Mouse (Mus musculus): Measurements from ENCODE around the gene Tom1l2. TPM values are rescaled to one million over a fixed set of nuclear protein-coding genes. Genes with fewer than 3 reads are reported as not detected.
A peak's percentile ranks its signal among the peaks of the same experiment; 100 is the strongest.

The Tom1l2 gene
- polyA plus RNA-seq, 1 experiment from 2014 or later, result 30.7 TPM

- H3K4me1 ChIP-seq (replicated peaks), result peaks cover 80% of the 10 kb centered on the region
- no peaks in the 10 kb centered on the region for H3K9me3 ChIP-seq
- 0 out of 2 replicates have a peak overlapping the region, but pooled peaks have one; percentile 4 for H3K4me3 ChIP-seq
- no peaks in the 10 kb centered on the region for H3K27me3 ChIP-seq (ENCODE audit: insufficient read depth, poor library complexity, severe bottlenecking)
- H3K36me3 ChIP-seq, result peaks cover 13% of the 10 kb centered on the region
- 57% methylated on average over 12 of the region's 12 CpGs for whole genome bisulfite sequencing
- peak overlapping the region; percentile 91 for H3K27ac ChIP-seq
- DNase-seq (ENCODE audit: low spot score), result no peak
These were observed 140.9 kb downstream of the Tom1l2 start for GRCm38 (mm10) chr11:60211761-60212160.

GRCm38 (mm10) chr11:60211152-60211551 is 141.6 kb downstream of the Tom1l2 start:
- DNase-seq (ENCODE audit: low spot score), result no peak
- peak overlapping the region; percentile 91 for H3K27ac ChIP-seq
- WGBS, result 58% methylated on average over 3 of the region's 3 CpGs
- no peaks in the 10 kb centered on the region for H3K9me3 ChIP-seq
- peaks cover 19% of the 10 kb centered on the region for H3K36me3 ChIP-seq
- H3K4me3 ChIP-seq, result peak overlapping the region; percentile 58
- H3K4me1 ChIP-seq (replicated peaks), result peaks cover 83% of the 10 kb centered on the region
- no peaks in the 10 kb centered on the region for H3K27me3 ChIP-seq (ENCODE audit: insufficient read depth, poor library complexity, severe bottlenecking)

- peak; percentile 97 for DNase-seq (ENCODE audit: low spot score)
- WGBS, result 0% methylated on average over 47 of the region's 47 CpGs
- no peaks in the 10 kb centered on the region for H3K27me3 ChIP-seq (ENCODE audit: insufficient read depth, poor library complexity, severe bottlenecking)
- peaks cover 84% of the 10 kb centered on the region for H3K4me1 ChIP-seq (replicated peaks)
- H3K4me3 ChIP-seq, result peak overlapping the region; percentile 58
- H3K27ac ChIP-seq, result peak overlapping the region; percentile 91
- no peaks in the 10 kb centered on the region for H3K9me3 ChIP-seq
- peaks cover 24% of the 10 kb centered on the region for H3K36me3 ChIP-seq
These were observed 142.4 kb downstream of the Tom1l2 start for GRCm38 (mm10) chr11:60210305-60210724.

- Histone ChIP-seq H3K9me3 (no peaks in the 10 kb centered on the region), H3K4me1 (replicated peaks) (peaks cover 88% of the 10 kb centered on the region), H3K4me3 (peak overlapping the region; percentile 58), H3K27ac (peak overlapping the region; percentile 91), H3K27me3 (ENCODE audit: insufficient read depth, poor library complexity, severe bottlenecking) (no peaks in the 10 kb centered on the region), H3K36me3 (peaks cover 28% of the 10 kb centered on the region)
- WGBS, result 5% methylated on average over 2 of the region's 2 CpGs
- no peak for DNase-seq (ENCODE audit: low spot score)
These were observed 142.8 kb downstream of the Tom1l2 start for GRCm38 (mm10) chr11:60209933-60210249.

GRCm38 (mm10) chr11:60209217-60209932 is 143.3 kb downstream of the Tom1l2 start:
- H3K4me1 ChIP-seq (replicated peaks), result peaks cover 88% of the 10 kb centered on the region
- DNase-seq (ENCODE audit: low spot score), result no peak

GRCm38 (mm10) chr11:60208712-60209111 is 144.0 kb downstream of the Tom1l2 start:
- 56% methylated on average over 4 of the region's 4 CpGs for WGBS
- DNase-seq (ENCODE audit: low spot score), result no peak
- H3K4me1 ChIP-seq (replicated peaks), result peaks cover 87% of the 10 kb centered on the region

More at GRCm38 (mm10) chr11:60209217-60209932, 143.3 kb downstream of the Tom1l2 start:
- Histone ChIP-seq H3K27ac (peak overlapping the region; percentile 91), H3K4me3 (peak overlapping the region; percentile 58), H3K36me3 (peaks cover 33% of the 10 kb centered on the region), H3K27me3 (ENCODE audit: insufficient read depth, poor library complexity, severe bottlenecking) (no peaks in the 10 kb centered on the region), H3K9me3 (no peaks in the 10 kb centered on the region)
- WGBS, result 67% methylated on average over 7 of the region's 7 CpGs

GRCm38 (mm10) chr11:60208201-60208600 is 144.5 kb downstream of the Tom1l2 start:
- Histone ChIP-seq H3K36me3 (peaks cover 45% of the 10 kb centered on the region), H3K4me1 (replicated peaks) (peaks cover 84% of the 10 kb centered on the region), H3K27ac (peak overlapping the region; percentile 91), H3K4me3 (peak overlapping the region; percentile 58), H3K9me3 (no peaks in the 10 kb centered on the region), H3K27me3 (ENCODE audit: insufficient read depth, poor library complexity, severe bottlenecking) (no peaks in the 10 kb centered on the region)
- DNase-seq (ENCODE audit: low spot score), result no peak
- WGBS, result 71% methylated on average over 6 of the region's 6 CpGs

More at GRCm38 (mm10) chr11:60208712-60209111, 144.0 kb downstream of the Tom1l2 start:
- Histone ChIP-seq H3K4me3 (peak overlapping the region; percentile 58), H3K27ac (peak overlapping the region; percentile 91), H3K36me3 (peaks cover 40% of the 10 kb centered on the region), H3K27me3 (ENCODE audit: insufficient read depth, poor library complexity, severe bottlenecking) (no peaks in the 10 kb centered on the region), H3K9me3 (no peaks in the 10 kb centered on the region)

- H3K27ac ChIP-seq, result peak overlapping the region; percentile 91; the same call in 1 of the 2 replicates
- H3K36me3 ChIP-seq, result peaks cover 65% of the 10 kb centered on the region
- no peak for DNase-seq (ENCODE audit: low spot score)
- no peaks in the 10 kb centered on the region for H3K27me3 ChIP-seq (ENCODE audit: insufficient read depth, poor library complexity, severe bottlenecking)
- 83% methylated on average over 5 of the region's 5 CpGs for WGBS
- H3K4me1 ChIP-seq (replicated peaks), result peaks cover 73% of the 10 kb centered on the region
- H3K4me3 ChIP-seq, result no peak overlapping the region
- no peaks in the 10 kb centered on the region for H3K9me3 ChIP-seq
These were observed 146.5 kb downstream of the Tom1l2 start for GRCm38 (mm10) chr11:60206207-60206606.

- peaks cover 68% of the 10 kb centered on the region for H3K4me1 ChIP-seq (replicated peaks)
- 89% methylated on average over 12 of the region's 12 CpGs for WGBS
- H3K36me3 ChIP-seq, result peaks cover 77% of the 10 kb centered on the region
- H3K4me3 ChIP-seq, result no peak overlapping the region
- no peaks in the 10 kb centered on the region for H3K9me3 ChIP-seq
- DNase-seq (ENCODE audit: low spot score), result no peak
- no peaks in the 10 kb centered on the region for H3K27me3 ChIP-seq (ENCODE audit: insufficient read depth, poor library complexity, severe bottlenecking)
- H3K27ac ChIP-seq, result no peak overlapping the region
These were observed 147.7 kb downstream of the Tom1l2 start for GRCm38 (mm10) chr11:60205026-60205425.

- Histone ChIP-seq H3K4me1 (replicated peaks) (peaks cover 53% of the 10 kb centered on the region), H3K9me3 (no peaks in the 10 kb centered on the region), H3K4me3 (no peak overlapping the region), H3K27ac (peak overlapping the region; percentile 53; the same call in 1 of the 2 replicates), H3K36me3 (peaks cover 97% of the 10 kb centered on the region), H3K27me3 (ENCODE audit: insufficient read depth, poor library complexity, severe bottlenecking) (no peaks in the 10 kb centered on the region)
- no peak for DNase-seq (ENCODE audit: low spot score)
- WGBS, result 94% methylated on average over 26 of the region's 26 CpGs
These were observed 149.7 kb downstream of the Tom1l2 start for GRCm38 (mm10) chr11:60202710-60203638.

GRCm38 (mm10) chr11:60200384-60200783 is 152.3 kb downstream of the Tom1l2 start:
- whole genome bisulfite sequencing, result 92% methylated on average over 11 of the region's 11 CpGs

GRCm38 (mm10) chr11:60199702-60200184 is 153.0 kb downstream of the Tom1l2 start:
- 20% methylated on average over 18 of the region's 18 CpGs for WGBS
- Histone ChIP-seq H3K27me3 (ENCODE audit: insufficient read depth, poor library complexity, severe bottlenecking) (no peaks in the 10 kb centered on the region), H3K36me3 (peaks cover 100% of the 10 kb centered on the region), H3K4me1 (replicated peaks) (peaks cover 28% of the 10 kb centered on the region), H3K4me3 (no peak overlapping the region; the same call in 1 of the 2 replicates), H3K9me3 (peaks cover 4% of the 10 kb centered on the region; the same call in 1 of the 2 replicates), H3K27ac (peak overlapping the region; percentile 82)
- peak; percentile 93 for DNase-seq (ENCODE audit: low spot score)

More at GRCm38 (mm10) chr11:60200384-60200783, 152.3 kb downstream of the Tom1l2 start:
- DNase-seq (ENCODE audit: low spot score), result no peak
- Histone ChIP-seq H3K27ac (peak overlapping the region; percentile 82), H3K36me3 (peaks cover 100% of the 10 kb centered on the region), H3K4me1 (replicated peaks) (peaks cover 32% of the 10 kb centered on the region), H3K9me3 (no peaks in the 10 kb centered on the region), H3K27me3 (ENCODE audit: insufficient read depth, poor library complexity, severe bottlenecking) (no peaks in the 10 kb centered on the region), H3K4me3 (no peak overlapping the region)

Data from hindbrain, embryonic 10.5 days (tissue).